Mouse (Mus musculus) MEL (cell line): ENCODE results near the gene Stab1.

ENCODE experiments used
- CTCF ChIP-seq, 3 experiments: IDR thresholded peaks in 2 of 3; conservative IDR thresholded peaks in 1 of 3; 2 replicates each; pipeline ENCODE4 v1.5.1; 2011 to 2012; ENCODE audit warnings: low read length in 3 of 3, low read depth in 2 of 3, mild to moderate bottlenecking in 2 of 3, improper control_type of control experiment in 1 of 3, inconsistent platforms in 1 of 3, mixed read lengths in 1 of 3, moderate library complexity in 1 of 3; ENCODE audit not compliant: control insufficient read depth in 1 of 3, insufficient read depth in 1 of 3, poor library complexity in 1 of 3, severe bottlenecking in 1 of 3
- JUND ChIP-seq: IDR thresholded peaks from 2 replicates; pipeline ENCODE4 v1.6.1; 2011; ENCODE audit warnings: low read depth, mild to moderate bottlenecking, improper control_type of control experiment, low read length
- MAX ChIP-seq: IDR thresholded peaks from 2 replicates; pipeline ENCODE4 v1.6.1; 2011; ENCODE audit warnings: low read length, improper control_type of control experiment
- MEF2A ChIP-seq: IDR thresholded peaks from 2 replicates; pipeline ENCODE4 v1.6.1; 2014; ENCODE audit warnings: low read depth, mild to moderate bottlenecking, inconsistent platforms, low read length, improper control_type of control experiment; ENCODE audit not compliant: poor library complexity, insufficient replicate concordance, severe bottlenecking; ENCODE audit errors: extremely low read depth
- NRF1 ChIP-seq: IDR thresholded peaks from 2 replicates; pipeline ENCODE4 v1.6.1; 2014; ENCODE audit warnings: low read depth, mild to moderate bottlenecking, inconsistent platforms, low read length, improper control_type of control experiment, moderate library complexity; ENCODE audit not compliant: poor library complexity, insufficient read depth, severe bottlenecking
- POLR2A ChIP-seq, 2 experiments: IDR thresholded peaks; 2 replicates each; pipeline ENCODE4 v1.6.1; 2011 to 2012; ENCODE audit warnings: low read length in 2 of 2, mild to moderate bottlenecking in 2 of 2, control low read depth in 1 of 2, improper control_type of control experiment in 1 of 2, low read depth in 1 of 2, moderate library complexity in 1 of 2; ENCODE audit not compliant: control insufficient read depth in 1 of 2, insufficient read depth in 1 of 2, poor library complexity in 1 of 2
- POLR2AphosphoS5 ChIP-seq: IDR thresholded peaks from 2 replicates; pipeline ENCODE4 v1.6.1; 2012; ENCODE audit warnings: low read depth, borderline replicate concordance, mild to moderate bottlenecking, inconsistent platforms, low read length, moderate library complexity, mixed read lengths
- RAD21 ChIP-seq: IDR thresholded peaks from 2 replicates; pipeline ENCODE4 v1.6.1; 2011; ENCODE audit warnings: mild to moderate bottlenecking, low read depth, low read length, improper control_type of control experiment
- SIN3A ChIP-seq: IDR thresholded peaks from 2 replicates; pipeline ENCODE4 v1.6.1; 2012; ENCODE audit warnings: low read length, improper control_type of control experiment, inconsistent platforms
- USF2 ChIP-seq, 2 experiments: IDR thresholded peaks; 2 replicates each; pipeline ENCODE4 v1.6.1; 2011 to 2012; ENCODE audit warnings: improper control_type of control experiment in 2 of 2, low read length in 2 of 2, borderline replicate concordance in 1 of 2, inconsistent platforms in 1 of 2, low read depth in 1 of 2, mild to moderate bottlenecking in 1 of 2; ENCODE audit not compliant: insufficient read depth in 1 of 2
- ZKSCAN1 ChIP-seq: IDR thresholded peaks from 2 replicates; pipeline ENCODE4 v1.6.1; 2012; ENCODE audit warnings: low read depth, mild to moderate bottlenecking, inconsistent platforms, low read length, improper control_type of control experiment, moderate library complexity
- ZNF384 ChIP-seq: IDR thresholded peaks from 2 replicates; pipeline ENCODE4 v1.6.1; 2012; ENCODE audit warnings: low read depth, mild to moderate bottlenecking, inconsistent platforms, low read length, improper control_type of control experiment

GRCm38 (mm10) chr14:31207070-31207830 is 38.8 kb upstream of the Stab1 start:
- TF ChIP-seq MAX (no peak), ZNF384 (no peak), SIN3A (no peak; the same call in 1 of the 2 replicates), POLR2A (IDR thresholded peaks at IDR 0.05; ENCODE audit: control insufficient read depth in 1 of 2, insufficient read depth in 1 of 2, low read depth in 1 of 2, low read length in 2 of 2, poor library complexity in 1 of 2) (no peak), CTCF (IDR thresholded peaks at IDR 0.05 in 2 of 3, conservative IDR thresholded peaks at IDR 0.05 in 1 of 3; ENCODE audit: control insufficient read depth in 1 of 3, insufficient read depth in 1 of 3, low read depth in 2 of 3, low read length in 3 of 3, poor library complexity in 1 of 3, severe bottlenecking in 1 of 3) (no peak), RAD21 (no peak), USF2 (IDR thresholded peaks at IDR 0.05; ENCODE audit: borderline replicate concordance in 1 of 2, insufficient read depth in 1 of 2, low read depth in 1 of 2, low read length in 2 of 2) (no peak), JUND (no peak), MEF2A (no peak), POLR2AphosphoS5 (no peak), NRF1 (no peak), ZKSCAN1 (no peak)
